Mouse (Mus musculus): ENCODE measurements around the gene Troap.
A peak's percentile ranks its signal among the peaks of the same experiment; 100 is the strongest.

Troap gene

DNA sequence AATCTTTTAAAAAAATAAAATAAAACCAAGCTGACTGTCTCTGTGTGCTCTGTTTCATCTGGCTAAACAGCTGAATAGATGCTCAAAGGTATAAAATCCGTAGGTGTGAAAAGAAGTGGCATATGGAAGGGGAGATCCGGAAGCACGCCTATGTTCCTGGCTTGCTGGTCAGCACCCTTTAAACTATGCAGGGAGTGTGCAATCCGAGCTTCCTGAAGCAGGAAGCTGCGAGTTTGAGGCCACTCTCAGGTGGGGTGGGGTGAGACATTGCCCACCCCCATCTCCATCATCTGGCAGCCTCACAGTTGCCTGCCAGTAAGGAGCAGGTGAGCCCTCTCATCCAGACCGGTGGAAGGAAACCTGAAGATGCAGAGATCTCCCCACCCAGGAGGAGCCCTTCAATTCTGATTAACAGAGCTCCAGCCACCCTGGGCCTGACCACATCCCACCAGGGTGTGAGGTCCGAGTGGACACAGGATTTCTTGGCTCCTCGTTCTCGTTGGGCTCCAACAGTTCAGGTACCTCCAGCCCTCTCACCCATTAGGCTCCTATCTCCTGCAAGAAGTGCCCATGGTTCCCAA is at the start of gene Troap:
Gene Troap, plus strand, starts transcription at position 557 of the 581 bp plus-strand sequence.
- no peak for DNase-seq

- peak; percentile 91 for DNase-seq
These were observed 49.6 kb upstream of the Troap start for GRCm38 (mm10) chr15:99024668-99025314.

DNA sequence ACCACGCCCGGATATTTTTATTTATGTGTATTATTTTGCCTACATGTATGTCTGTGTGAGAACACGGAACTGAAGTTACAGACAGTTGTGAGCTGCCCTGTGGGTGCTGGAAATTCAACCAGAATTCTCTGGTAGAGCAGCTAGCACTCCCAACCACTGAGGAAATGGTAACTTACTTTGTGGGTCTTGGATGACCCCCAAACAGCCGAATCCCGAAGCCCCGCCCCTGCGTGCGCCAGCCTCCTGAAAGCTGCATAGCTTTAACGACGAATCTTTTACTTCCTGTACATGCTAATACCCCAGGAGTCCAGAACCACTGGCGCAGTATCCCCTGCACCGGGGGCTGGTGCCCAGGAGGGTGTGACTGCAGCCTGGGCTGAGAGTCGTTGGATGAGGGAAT is 49.0 kb upstream of the Troap start:
- no peak for DNase-seq

DNA sequence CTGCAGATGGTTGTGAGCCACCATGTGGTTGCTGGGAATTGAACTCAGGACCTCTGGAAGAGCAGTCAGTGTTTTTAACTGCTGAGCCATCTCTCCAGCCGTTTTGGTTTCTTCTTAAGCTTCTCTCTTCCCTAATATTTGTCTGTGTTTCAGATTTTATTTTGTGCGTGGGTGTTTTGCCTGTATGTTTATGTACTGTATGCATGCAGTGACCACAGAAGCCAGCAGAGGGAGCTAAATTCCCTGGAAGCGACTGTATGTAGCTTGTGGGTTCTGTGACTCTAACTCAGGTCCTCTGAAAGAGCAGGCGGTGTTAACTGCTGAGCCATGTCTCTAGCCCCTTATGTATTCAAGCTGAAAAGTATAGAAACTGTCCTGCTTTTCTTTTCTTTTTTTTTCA is 48.1 kb upstream of the Troap start:
- peak; percentile 67 for DNase-seq

DNA sequence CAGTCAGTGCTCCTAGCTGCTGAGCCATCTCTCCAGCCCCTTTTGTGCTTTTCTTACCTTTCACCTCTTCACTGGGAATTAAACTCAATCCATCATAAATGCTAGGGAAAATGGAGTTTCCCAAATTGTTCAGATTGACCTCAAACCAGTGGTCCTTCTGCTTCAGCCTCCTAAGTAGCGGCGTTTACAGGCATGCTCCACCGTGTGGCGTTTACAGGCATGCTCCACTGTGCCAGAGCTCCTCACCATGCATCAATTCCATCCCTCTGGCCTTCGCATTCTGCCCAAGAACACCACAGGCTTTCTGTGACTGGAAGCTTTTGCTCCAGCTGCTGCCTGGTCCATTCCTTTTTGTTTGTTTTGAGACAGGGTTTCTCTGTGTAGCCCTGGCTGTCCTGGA is 47.3 kb upstream of the Troap start:
- DNase-seq, result no peak

DNA sequence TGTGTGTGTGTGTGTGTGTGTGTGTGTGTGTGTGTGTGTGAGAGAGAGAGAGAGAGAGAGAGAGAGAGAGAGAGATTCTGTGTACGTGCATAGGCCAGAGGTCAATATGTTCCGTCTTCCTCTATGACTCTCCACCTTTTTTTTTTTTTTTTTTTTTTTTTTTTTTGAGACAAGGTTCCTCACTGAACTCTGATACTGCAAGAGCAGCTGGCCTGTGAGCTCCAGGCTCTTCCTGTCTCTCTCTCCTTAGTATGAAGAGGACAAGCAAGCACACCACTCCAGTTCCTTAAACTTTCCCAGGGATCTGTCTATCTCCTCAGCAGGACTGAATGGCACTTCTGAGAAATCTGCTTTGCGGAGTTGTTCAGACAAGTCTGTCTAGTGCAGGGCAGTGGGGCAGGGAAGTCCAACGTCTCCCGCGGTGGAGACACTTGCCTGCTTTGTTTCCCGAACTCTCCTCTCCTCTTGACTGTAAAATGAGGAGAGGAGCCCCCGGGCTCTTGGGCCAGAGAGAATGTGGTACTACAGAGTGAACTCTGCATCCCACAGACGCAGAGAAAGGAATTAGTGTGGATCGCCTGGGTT is 45.4 kb upstream of the Troap start:
- DNase-seq, result no peak

- DNase-seq, result peak; percentile 96
These were observed 44.5 kb upstream of the Troap start, which contains the start of gene Tuba1c for GRCm38 (mm10) chr15:99029619-99030584. TSS of gene Tuba1c (plus strand) at chr15:99029891.

GRCm38 (mm10) chr15:99030585-99031387 is 43.6 kb upstream of the Troap start:
- DNase-seq, result peak; percentile 68

GRCm38 (mm10) chr15:99031388-99031675 is 43.0 kb upstream of the Troap start:
- no peak for DNase-seq

DNA sequence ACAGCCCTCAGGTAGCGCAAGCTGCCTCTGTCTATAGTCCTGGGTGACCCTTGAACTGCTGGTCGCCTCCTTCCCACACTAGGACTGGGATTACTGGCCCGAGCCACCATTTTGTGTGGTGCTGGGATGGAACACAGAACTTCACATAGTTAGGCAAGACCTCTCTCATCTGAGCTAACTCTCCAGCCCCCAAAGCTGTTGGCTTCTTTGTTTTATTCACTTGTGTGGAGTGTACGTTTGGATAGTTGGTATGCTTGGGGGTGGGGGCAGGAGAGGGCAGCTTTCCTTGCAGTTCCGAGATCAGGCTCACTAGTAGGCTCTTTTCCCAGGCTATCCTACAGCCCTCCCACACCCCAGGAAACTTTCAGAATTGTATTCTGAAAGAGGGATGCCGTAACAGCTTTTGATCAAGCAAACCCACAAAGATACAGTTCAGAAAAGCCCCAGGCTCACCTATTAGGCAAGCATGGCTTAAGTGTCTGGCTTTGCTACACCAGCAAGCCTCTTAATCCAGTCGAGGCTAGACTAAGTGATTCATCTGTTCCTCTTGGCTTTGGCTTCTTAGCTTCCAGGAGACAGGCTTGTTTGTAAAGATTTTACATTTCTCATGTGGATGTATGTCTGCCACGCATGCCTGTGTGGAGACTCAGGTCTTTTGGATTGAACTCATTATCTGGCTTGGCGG is 42.2 kb upstream of the Troap start:
- DNase-seq, result no peak

- DNase-seq, result no peak
These were observed 41.6 kb upstream of the Troap start for GRCm38 (mm10) chr15:99032726-99033250.

DNA sequence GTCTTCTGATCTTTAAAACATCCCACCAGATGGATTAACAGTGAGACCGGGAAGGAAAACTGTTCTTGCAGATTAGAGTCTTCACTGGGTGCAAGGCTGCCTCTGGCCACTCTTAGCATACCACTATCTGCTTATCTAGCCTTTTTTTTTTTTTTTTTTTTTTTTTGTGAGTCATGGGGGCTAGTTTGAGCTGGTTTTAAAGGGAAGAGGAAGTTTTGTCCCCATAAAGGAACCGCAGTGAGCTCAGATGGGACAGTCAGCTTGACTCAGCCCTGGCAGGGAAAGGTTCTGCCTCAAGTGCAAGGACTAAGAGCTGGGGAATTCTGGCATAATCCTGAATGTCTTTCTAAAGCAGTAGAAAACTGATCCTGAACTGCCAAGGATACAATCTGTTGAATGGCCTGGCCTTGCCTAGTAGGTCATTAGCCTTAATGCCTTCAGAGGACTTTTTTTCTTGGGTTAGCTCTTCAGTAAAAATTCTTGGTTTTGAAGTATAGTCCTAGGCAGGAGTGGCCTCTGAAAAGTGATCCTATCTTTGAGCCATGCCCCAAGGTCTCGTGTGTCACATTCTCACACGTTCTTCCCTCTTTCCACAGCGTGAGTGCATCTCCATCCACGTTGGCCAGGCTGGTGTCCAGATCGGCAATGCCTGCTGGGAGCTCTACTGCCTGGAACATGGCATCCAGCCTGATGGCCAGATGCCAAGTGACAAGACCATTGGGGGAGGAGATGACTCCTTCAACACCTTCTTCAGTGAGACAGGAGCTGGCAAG is 40.7 kb upstream of the Troap start:
- DNase-seq, result no peak

- peak; percentile 55 for DNase-seq
These were observed 38.9 kb upstream of the Troap start for GRCm38 (mm10) chr15:99035431-99035830.

GRCm38 (mm10) chr15:99036249-99036905 is 38.0 kb upstream of the Troap start:
- DNase-seq, result no peak

DNA sequence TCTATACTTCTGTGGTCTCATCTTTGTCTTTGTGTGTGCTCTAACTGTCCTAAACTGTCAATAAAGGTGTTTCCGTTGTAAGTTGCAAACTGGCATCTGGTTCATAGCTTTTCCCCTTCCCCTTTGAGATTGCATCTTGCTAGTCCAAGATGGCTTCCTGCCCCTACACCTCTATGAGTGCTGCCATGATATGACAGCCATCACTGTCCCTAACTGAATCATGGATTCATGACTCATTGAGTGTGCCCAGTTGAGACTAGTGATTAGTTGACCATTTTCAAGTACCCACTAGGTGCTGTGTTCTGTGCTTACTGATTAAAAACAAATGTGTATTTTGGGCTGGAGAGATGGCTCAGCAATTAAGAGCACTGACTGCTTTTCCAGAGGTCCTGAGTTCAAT is 36.4 kb upstream of the Troap start:
- DNase-seq, result no peak

GRCm38 (mm10) chr15:99038797-99039196 is 35.6 kb upstream of the Troap start:
- no peak for DNase-seq

DNA sequence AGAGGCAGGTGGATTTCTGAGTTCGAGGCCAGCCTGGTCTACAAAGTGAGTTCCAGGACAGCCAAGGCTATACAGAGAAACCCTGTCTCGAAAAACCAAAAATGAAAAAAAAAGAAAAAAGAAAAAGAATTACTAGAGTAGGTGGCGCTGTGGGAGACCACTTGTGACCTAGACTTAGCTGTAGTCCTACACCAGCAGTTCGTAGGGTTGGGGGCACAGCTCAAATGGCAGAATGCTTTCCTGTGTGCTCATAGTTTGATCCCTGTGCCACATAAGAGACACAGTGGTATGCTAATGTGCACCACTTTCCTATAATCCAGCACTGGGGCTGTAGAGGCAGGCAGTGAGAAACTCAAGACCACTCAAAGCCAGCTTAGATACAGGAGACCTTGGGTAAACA is 35.1 kb upstream of the Troap start:
- no peak for DNase-seq

GRCm38 (mm10) chr15:99039996-99040919 is 34.1 kb upstream of the Troap start:
- DNase-seq, result no peak

Measured in kidney, postnatal 10 days (tissue).